Mouse (Mus musculus) E14TG2a.4 (cell line): Measurements from ENCODE around the gene Apobec1.
A peak's percentile ranks its signal among the peaks of the same experiment; 100 is the strongest.
"Not testable (repeated sequence)": the region's sequence is repeated elsewhere in the genome, so short reads cannot be mapped to it uniquely, and the experiment has no call there.

Experiments
- H3K27me3 ChIP-seq: 2 replicates; pipeline ENCODE4 v1.6.1; 2014; ENCODE audit warnings: low read length, control low read depth; ENCODE audit not compliant: insufficient read depth
- H3K36me3 ChIP-seq: 2 replicates; pipeline ENCODE4 v1.6.1; 2014; ENCODE audit warnings: low read length, control low read depth; ENCODE audit not compliant: insufficient read depth
- H3K4me1 ChIP-seq: replicated peaks from 2 replicates; pipeline ENCODE4 v1.6.1; 2014; ENCODE audit warnings: low read depth, low read length, control low read depth
- H3K4me3 ChIP-seq: replicated peaks from 2 replicates; pipeline ENCODE4 v1.5.1; 2014; ENCODE audit warnings: mild to moderate bottlenecking, low read length
- H3K9me3 ChIP-seq: 2 replicates; pipeline ENCODE4 v1.6.1; 2014; ENCODE audit warnings: low read length, control low read depth
- CTCF ChIP-seq: conservative IDR thresholded peaks from 2 replicates; pipeline ENCODE4 v1.5.1; 2014; ENCODE audit warnings: low read length
- NANOG ChIP-seq: IDR thresholded peaks from 2 replicates; pipeline ENCODE4 v1.6.1; 2014; ENCODE audit warnings: borderline replicate concordance, low read length, mixed read lengths
- POU5F1 ChIP-seq: IDR thresholded peaks from 2 replicates; pipeline ENCODE4 v1.6.1; 2014; ENCODE audit warnings: low read length, borderline replicate concordance

Gene Apobec1

DNA sequence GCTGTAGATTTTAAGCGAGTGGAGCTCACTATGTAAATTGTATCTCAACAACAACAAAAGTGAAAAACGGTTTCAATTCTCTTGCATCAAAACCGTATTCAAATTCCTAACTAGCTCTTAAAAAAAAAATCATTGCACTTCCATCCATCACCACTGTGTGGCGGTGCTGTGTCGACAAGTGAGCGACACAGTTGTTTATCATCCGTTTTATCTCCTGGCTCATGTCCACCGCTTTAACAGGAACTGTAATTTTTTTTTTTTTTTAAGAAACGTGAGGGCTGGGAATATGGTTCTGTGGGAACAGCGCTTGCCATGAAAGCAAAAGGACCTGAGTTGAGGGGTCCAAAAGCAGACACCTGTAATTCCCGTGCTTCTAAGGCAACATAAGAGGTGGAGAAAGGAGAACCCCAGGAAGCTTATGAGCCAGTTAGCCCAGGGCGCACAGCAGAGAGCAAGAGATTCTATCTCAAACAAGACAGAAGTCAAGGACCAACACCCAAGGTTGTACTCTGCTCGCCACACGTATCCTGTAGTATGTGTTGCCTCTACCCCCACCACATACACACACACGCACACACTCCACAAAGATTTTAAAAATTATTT lies 45.2 kb downstream of the Apobec1 start:
- H3K27me3 ChIP-seq: peaks cover 27% of the 10 kb centered on the region
- H3K4me1 ChIP-seq: peaks cover 13% of the 10 kb centered on the region
- no peak overlapping the region for H3K4me3 ChIP-seq
- no peaks in the 10 kb centered on the region for H3K9me3 ChIP-seq
- no peak for TF ChIP-seq POU5F1
- TF ChIP-seq CTCF: peak; percentile 58
- TF ChIP-seq NANOG: no peak
- no peaks in the 10 kb centered on the region for H3K36me3 ChIP-seq

DNA sequence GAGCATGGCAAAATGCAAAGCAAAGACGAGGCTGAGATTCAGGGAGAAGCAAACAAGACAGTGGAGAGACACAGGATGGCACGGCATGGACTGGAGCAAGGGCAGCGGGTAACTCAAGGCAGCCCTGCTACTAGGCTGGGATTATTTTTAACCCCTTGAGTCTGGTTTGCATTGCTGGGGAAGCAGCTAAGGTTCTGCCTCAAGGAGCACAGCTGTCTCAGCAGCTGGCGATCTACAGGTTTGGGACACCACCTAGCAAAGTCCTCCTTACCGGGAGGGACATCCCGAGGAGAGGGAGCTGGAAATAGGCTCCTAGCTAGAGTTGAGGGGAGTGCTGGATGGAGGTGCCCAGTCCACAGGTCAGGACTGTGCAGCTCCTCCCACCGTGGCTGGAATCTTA lies 47.0 kb downstream of the Apobec1 start:
- TF ChIP-seq CTCF (no peak), POU5F1 (no peak), NANOG (no peak)
- Histone ChIP-seq H3K4me1 (peaks cover 4% of the 10 kb centered on the region; the same call in 1 of the 2 replicates), H3K27me3 (peaks cover 17% of the 10 kb centered on the region), H3K4me3 (no peak overlapping the region), H3K9me3 (no peaks in the 10 kb centered on the region), H3K36me3 (no peaks in the 10 kb centered on the region)

DNA sequence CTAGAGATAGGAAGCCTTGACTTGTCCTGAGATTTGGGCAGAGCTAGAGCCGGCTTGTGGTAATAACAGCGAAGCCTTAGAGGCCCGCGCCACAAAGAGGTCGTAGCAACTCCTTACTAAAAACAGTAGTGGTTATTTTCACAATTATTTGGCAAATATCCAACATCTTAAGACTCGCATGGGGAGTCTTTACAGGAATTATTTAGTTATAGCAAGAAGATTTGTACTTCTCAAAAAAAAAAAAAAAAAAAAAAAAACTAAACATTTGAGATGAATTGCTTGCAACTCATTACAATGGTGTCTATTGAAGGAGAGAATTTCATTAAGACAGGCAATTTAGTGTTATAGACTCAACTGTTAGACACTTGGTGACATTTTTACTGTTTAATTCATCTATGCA lies 48.1 kb downstream of the Apobec1 start:
- no peak for TF ChIP-seq CTCF
- no peak for TF ChIP-seq NANOG
- Histone ChIP-seq H3K4me3 (no peak overlapping the region), H3K27me3 (peaks cover 17% of the 10 kb centered on the region), H3K36me3 (no peaks in the 10 kb centered on the region), H3K4me1 (peaks cover 4% of the 10 kb centered on the region; the same call in 1 of the 2 replicates), H3K9me3 (no peaks in the 10 kb centered on the region)

DNA sequence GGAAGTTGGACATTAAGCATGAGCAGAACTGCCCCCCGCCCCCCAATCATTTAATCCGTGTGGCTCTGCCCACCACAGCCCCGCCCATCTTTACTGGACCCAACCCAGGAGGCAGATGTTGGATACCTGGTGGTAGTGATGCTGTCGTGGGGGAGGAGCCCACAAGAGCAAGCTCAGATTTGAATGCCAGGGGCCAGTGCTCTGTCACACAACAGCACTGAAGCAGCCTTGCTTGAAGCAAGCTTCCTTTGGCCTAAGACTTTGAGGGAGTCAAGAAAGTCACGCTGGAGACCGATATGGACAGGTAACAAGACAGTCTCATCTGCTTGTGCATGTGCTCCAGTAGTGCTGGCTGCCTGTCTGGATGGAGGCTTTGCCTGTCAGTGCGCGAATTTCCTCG lies 48.6 kb downstream of the Apobec1 start, which contains the start of gene Aicda:
Aicda (plus strand) TSS at position 196 of the 400 bp plus-strand sequence.
- Histone ChIP-seq H3K4me1 (peaks cover 4% of the 10 kb centered on the region; the same call in 1 of the 2 replicates), H3K9me3 (no peaks in the 10 kb centered on the region), H3K36me3 (no peaks in the 10 kb centered on the region), H3K4me3 (no peak within 1 kb of the TSS), H3K27me3 (peaks cover 17% of the 10 kb centered on the region)
- TF ChIP-seq NANOG (no peak), CTCF (no peak), POU5F1 (no peak)

DNA sequence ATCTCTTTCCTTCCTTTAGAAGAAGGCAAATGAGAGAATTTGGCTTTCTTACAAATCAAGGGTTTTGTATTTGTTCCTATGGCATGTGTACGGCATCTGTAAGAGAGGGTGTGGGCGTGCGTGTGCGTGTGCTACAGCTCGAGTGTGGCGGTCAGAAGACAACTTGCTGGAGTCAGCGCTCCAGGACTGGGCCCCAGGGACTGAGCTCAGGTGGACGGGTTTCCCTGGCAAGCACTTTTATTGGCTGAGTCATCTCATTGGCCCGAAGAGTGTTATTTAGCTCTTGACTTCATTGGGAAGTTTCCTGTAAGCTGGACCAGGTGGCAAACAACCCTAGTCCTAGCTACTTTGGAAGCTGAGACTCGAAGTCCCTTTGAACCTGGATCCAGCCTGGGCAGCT lies 56.3 kb downstream of the Apobec1 start:
- TF ChIP-seq CTCF (no peak), NANOG (no peak), POU5F1 (no peak)

DNA sequence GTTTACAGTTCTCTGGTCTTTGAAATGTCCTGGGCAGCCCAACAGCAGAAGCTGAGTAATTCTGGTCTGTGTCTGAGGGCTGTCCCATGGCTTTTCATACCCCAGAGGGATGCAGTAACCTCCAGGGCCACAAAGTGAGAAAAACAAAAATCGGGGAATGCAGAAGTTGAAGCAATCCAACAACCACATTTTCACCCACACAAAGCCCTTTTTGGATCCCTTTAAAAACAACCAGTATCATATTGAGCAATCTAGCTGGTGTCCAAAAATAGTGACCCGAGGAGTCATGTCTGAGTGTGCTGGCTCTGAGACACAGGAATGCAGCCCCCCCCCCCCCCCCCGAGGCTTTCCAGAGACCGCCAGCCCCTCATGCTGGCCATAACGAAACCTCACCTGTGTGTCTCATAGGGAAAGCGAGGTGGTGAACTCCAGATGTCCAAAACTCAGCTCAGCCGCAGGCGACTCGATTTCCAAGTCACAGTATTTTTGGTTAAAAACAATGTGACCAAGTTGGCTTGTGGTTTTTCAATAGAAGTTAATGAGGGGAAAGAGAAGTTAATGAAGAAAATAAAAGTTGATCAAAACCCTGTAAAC lies 56.9 kb downstream of the Apobec1 start:
- Histone ChIP-seq H3K36me3 (no peaks in the 10 kb centered on the region), H3K9me3 (no peaks in the 10 kb centered on the region), H3K4me3 (no peak overlapping the region), H3K27me3 (no peaks in the 10 kb centered on the region), H3K4me1 (peaks cover 4% of the 10 kb centered on the region; the same call in 1 of the 2 replicates)
- TF ChIP-seq NANOG: no peak
- TF ChIP-seq CTCF: no peak
- no peak for TF ChIP-seq POU5F1

More for the DNA sequence above, 56.3 kb downstream of the Apobec1 start:
- H3K27me3 ChIP-seq: no peaks in the 10 kb centered on the region
- H3K4me1 ChIP-seq: peaks cover 4% of the 10 kb centered on the region; the same call in 1 of the 2 replicates
- no peaks in the 10 kb centered on the region for H3K9me3 ChIP-seq
- H3K4me3 ChIP-seq: no peak overlapping the region
- no peaks in the 10 kb centered on the region for H3K36me3 ChIP-seq

DNA sequence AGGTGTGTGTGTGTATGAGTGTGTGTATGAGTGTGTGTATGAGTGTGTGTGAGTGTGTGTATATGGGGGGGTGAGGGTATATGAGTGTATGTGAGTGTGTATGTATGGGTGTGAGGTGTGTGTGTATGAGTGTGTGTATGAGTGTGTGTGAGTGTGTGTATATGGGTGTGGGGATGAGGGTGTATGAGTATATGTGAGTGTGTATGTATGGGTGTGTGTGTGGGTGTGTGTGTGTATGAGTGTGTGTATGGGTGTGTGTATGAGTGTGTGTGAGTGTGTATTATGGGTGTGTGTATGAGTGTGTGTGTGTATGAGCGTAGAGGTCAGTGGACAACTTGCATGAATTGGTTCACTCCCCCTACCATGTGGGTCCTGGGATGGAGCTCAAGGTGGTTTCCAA lies 57.6 kb downstream of the Apobec1 start:
- Histone ChIP-seq H3K27me3 (no peaks in the 10 kb centered on the region), H3K4me3 (no peak overlapping the region), H3K4me1 (peaks cover 4% of the 10 kb centered on the region; the same call in 1 of the 2 replicates), H3K9me3 (no peaks in the 10 kb centered on the region), H3K36me3 (no peaks in the 10 kb centered on the region)
- TF ChIP-seq CTCF: no peak
- TF ChIP-seq NANOG: no peak
- TF ChIP-seq POU5F1: no peak

DNA sequence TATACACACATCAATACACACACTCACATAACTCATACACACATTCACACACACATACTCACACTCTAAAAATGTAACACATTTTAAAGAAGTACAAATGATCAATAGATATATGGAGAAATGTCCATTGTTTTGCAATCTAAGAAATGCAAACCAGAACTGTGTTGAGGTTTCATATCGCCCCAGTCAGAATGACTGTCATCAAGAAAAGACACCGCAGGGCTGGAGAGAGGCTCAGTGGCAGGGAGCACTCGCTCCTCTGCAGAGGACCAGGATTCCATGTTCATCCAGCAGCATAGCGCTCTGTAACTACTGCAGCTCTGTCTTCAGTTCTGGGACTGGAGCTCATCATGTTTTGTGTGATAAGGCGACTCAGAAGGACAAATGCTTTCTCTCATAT lies 58.7 kb downstream of the Apobec1 start:
- TF ChIP-seq NANOG (no peak), CTCF (no peak), POU5F1 (no peak)
- no peak overlapping the region for H3K4me3 ChIP-seq
- no peaks in the 10 kb centered on the region for H3K36me3 ChIP-seq
- H3K9me3 ChIP-seq: peaks cover under 1% of the 10 kb centered on the region
- no peaks in the 10 kb centered on the region for H3K27me3 ChIP-seq
- peaks cover 4% of the 10 kb centered on the region; the same call in 1 of the 2 replicates for H3K4me1 ChIP-seq

DNA sequence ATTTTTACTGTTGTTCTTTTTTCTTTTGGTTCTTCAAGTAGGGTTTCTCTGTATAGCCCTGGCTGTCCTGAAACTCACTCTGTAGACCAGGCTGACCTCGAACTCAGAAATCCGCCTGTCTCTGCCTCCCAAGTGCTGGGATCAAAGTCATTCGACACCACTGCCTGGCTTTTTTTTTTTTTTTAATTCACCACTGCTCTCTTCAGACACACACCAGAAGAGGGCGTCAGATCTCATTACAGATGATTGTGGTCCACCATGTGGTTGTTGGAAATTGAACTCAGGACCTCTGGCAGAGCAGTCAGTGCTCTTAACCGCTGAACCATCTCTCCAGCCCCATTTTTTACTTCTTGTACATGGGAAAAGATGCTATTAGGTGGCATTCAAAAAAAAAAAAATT lies 59.8 kb downstream of the Apobec1 start:
- H3K27me3 ChIP-seq, H3K9me3 ChIP-seq, H3K4me3 ChIP-seq, H3K36me3 ChIP-seq, H3K4me1 ChIP-seq: not testable (repeated sequence)
